Mouse (Mus musculus): ENCODE measurements around the gene Olfr987.
"Not testable (repeated sequence)": the region's sequence is repeated elsewhere in the genome, so short reads cannot be mapped to it uniquely, and the experiment has no call there.

The Olfr987 gene

GRCm38 (mm10) chr2:85339215-85339614 lies at the start of gene Olfr987:
Gene Olfr987 (minus strand): TSS chr2:85339315.
- not testable (repeated sequence) for DNase-seq (ENCODE audit: low spot score)

- DNase-seq (ENCODE audit: low spot score) = not testable (repeated sequence)
These were observed 24.0 kb upstream of the Olfr987 start, which contains the start of gene Olfr988 for GRCm38 (mm10) chr2:85363127-85363526. Gene Olfr988 (minus strand): TSS chr2:85363227.

DNA sequence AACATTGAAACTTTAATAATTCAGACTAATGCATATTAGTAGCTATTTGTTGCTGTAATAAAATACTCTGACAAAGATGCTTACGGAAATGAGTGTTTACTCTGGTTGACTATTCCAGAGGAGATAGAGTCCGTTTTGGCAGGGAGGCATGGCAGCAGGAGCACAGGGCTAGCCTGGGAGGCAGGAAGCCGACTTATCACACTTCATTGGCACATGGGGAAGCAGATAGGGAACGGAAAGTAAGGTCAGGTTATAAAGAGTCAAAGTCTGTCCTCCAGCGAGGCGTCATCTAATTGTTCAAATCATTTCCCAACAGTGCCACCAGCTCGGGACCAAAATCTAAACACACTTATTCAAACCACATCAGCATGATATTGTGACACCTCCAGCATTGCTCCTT lies 857 bp upstream of the Olfr987 start:
- DNase-seq (ENCODE audit: low spot score) = no peak

- peak; percentile 6 for DNase-seq (ENCODE audit: low spot score)
These were observed 20.0 kb downstream of the Olfr987 start for GRCm38 (mm10) chr2:85319106-85319505.

GRCm38 (mm10) chr2:85285406-85285805 lies 53.7 kb downstream of the Olfr987 start:
- no peak for DNase-seq (ENCODE audit: low spot score)

DNA sequence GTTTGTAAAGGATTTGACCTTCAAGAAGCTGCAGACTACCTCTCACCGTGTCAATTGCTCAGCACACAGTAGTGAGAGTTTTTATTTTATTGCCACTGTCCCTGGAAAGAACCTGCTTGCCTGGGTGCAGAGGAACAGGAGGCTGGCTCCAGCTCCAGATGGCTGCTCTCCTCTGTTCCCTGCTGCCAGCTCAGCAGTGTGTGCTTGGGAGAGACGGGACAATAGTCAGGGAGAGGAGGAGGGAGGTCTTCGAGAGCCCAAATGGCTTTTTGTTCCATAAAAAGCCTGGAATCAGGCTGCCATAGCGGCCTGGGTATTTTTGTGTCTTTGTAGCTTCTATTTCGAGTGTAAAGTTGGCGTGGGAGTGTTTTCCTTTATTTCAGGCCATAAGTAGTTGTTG lies 54.5 kb downstream of the Olfr987 start:
- peak; percentile 82 for DNase-seq (ENCODE audit: low spot score)

GRCm38 (mm10) chr2:85283631-85284466 lies 55.3 kb downstream of the Olfr987 start:
- no peak for DNase-seq (ENCODE audit: low spot score)

GRCm38 (mm10) chr2:85281023-85281422 lies 58.1 kb downstream of the Olfr987 start:
- DNase-seq (ENCODE audit: low spot score) = no peak

All from layer of hippocampus, adult 11-12 months (tissue).